Mouse (Mus musculus): ENCODE results near the gene Prrg4.
"Not testable (repeated sequence)": the region's sequence is repeated elsewhere in the genome, so short reads cannot be mapped to it uniquely, and the experiment has no call there.

The Prrg4 gene

DNA sequence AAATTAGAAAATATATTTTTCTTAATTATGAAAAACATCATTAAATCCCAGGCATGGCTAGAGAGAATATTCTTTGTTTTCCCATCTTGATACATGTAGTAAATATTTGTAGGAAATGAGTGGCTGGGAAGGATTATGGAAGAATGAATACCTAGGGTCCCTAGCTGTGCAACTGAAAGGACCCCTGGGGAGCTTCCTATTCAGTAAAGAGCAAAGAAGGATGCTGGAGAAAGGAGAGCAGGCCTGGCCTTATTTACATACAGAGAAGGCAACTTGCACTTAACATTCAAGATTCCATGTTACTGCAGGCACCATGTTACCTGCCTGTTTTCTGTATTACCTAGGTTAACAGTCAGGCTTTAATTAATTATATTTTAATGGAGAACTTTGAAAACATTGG lies 7.1 kb downstream of the Prrg4 start:
- DNase-seq (ENCODE audit: low read depth, low spot score), result no peak

DNA sequence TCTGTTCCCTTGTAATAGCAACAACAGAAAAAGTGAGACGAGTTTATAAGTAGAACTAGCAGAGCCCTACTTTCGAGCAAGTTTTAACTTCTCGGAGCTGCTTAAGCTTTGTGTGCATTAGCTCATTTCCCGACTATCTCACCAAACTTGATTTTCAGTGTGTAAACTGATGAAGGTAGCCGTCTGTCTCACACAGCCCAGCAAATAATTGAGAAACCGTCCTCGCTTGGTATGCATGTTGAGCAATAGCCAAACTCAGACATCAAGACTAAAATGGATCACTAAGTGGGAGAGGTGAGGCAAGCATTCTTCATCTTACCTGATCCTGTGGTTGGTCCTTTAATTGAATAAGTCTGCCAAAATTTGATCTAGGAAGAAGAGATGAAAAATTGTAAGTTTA lies 7.9 kb downstream of the Prrg4 start:
- DNase-seq (ENCODE audit: low read depth, low spot score), result no peak

DNA sequence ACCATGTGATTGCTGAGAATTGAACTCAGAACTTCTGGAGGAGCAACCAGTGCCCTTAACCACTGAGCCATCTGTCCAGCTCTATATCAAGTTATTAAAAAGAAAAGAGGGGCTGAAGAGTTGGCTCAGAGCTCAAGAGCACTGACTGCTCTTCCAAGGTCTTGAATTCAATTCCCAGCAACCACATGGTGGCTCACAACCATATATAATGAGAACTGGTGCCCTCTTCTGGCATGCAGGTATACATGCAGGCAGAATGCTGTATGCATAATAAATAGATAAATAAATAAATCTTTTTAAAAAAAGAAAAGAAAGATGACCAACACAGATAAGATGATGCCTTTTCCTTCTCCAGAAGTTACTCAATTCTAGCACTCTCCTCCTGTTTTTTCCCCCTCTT lies 8.7 kb downstream of the Prrg4 start:
- no peak for DNase-seq (ENCODE audit: low read depth, low spot score)

DNA sequence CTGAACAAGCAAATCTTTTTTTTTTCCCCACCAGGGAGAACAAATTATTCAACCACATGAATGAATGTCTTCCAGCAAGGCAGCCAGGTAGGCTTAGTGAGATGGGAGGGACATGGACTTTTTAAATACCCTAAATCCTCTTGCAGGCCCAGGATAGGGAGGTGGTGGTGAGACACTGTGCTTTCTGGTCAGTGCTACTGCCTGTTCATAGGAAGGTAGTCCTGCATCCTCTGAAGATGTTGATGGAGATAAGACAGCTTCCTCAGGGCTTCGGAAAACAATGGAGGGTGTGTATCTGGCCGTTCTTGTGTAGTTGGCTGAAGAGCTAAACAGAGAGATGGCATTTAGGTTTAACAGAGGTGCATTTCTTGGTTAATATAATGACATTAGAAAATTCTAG lies 17.2 kb downstream of the Prrg4 start:
- no peak for DNase-seq (ENCODE audit: low read depth, low spot score)

DNA sequence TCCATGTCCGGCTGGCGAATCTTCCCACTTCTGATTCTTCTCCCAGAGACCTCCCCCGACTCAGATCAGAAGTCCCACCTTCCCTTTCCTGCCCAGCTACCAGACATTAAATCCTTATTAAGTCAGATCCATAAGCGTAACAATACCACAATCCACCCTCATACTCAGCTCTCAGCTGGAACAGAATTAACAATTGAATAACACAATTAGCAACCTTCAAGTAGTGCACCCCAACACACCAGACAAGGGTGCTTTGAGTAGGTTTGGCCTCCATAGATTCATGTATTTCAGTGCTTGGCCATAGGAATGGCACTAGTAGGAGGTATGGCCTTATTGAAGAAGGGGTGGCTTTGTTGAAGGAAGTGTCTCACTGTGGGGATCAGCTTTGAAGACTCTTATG lies 23.5 kb downstream of the Prrg4 start:
- DNase-seq (ENCODE audit: low read depth, low spot score), result no peak

DNA sequence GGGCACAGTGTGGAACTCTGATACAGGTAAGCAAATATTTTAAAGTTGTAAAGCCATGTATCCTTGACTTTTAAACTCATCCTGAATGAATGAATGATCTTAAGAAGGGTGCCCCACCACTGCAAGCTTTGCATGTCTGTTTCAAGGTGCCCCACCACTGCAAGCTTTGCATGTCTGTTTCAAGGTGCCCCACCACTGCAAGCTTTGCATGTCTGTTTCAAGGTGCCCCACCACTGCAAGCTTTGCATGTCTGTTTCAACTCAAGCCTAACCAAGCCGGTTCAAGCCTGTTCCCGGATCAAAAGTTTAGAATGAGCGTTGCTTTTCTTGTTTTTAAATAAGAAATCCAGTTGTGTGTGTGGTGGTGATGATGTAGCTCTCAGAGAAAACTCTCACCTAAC lies 30.9 kb downstream of the Prrg4 start:
- not testable (repeated sequence) for DNase-seq (ENCODE audit: low read depth, low spot score)

DNA sequence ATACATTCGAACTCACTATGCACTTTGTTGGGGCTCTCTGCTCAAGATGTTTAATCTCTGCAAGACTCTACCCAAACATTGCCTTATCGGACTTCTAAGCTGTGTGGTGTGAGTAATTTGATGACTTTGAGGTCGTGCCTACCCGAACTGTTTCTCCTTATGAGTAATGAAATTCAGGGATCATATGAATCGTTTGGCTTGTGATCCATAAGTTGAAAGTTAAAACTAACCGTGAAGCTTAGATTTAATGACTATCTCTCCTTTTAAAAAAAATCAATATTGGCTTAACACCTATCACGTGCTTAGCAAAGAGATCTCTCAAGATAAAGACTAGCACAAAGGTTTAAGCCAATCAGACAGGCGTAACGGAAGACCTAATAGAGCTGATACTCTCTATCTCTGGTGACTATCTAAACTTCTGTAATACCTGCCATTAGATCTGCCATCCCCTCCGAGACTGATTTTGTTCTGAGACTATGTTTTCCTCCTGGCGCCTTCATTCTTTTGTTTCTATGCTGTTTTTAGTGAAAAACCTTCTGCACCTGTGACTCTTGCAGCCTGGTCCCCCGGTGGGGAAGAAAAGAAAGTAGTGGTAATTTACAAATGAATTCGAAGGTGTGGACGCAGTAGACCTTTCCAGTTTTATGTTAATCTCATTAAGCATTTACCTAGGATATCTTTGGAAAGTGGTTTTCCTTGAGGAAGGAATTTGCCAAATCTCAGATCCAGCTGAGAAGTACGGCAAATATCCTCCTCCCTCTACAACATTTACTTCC lies 31.9 kb downstream of the Prrg4 start:
- peak; percentile 5 for DNase-seq (ENCODE audit: low read depth, low spot score)

DNA sequence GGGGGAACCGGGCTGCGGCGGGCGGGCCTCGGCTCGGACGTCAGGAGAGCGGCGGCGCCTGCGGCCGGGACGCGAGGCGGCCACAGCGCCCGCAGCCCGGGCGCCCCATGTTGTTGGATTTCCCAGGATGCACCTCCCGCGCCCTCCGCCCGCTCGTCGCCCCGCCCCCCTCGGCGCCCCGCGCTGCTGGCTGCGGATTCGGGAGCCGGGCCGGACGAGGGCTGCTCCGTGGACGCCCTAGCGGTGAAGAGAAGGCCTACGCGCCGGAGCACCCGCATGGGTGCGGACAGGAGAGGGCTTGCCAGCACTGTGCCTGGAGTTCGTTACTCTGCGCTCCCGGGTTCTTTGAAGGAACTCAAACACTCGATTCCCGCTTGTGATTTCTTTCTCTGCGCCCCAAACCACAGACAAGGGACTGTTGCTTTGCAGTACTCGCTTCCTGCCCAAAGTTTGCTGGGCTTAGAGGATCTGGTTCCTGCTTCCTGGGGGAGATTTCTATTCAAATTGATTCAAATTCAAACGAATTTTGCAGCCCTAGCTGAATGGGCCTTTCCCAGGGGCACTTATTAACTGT lies 32.7 kb downstream of the Prrg4 start:
- peak; percentile 94 for DNase-seq (ENCODE audit: low read depth, low spot score)

DNA sequence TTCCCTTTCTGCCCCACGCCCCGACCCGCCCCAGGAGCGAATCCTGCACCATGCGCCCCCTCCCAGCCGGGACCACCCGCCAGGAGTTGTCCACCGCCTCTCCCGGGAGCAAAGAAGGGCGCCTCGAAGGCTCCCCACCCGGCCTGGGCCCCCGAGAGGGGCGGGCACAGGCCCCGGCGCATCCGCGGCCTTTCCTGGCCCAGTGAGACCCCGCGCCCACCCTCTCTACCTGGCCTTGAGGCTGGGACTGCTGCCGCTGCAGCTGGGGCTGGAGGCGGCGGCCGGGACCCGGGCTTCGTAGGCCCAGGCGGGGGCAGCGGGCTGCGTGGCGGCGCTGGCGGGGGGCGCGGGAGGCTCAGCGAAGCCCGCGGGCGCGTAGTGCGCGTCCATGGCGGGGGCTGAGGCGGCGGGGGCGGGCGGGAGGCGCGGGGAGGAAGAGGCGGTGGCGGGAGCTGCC lies 33.3 kb downstream of the Prrg4 start, which contains the start of gene Qser1:
Qser1 (minus strand) TSS at position 390 of the 457 bp plus-strand sequence.
- DNase-seq (ENCODE audit: low read depth, low spot score), result no peak

DNA sequence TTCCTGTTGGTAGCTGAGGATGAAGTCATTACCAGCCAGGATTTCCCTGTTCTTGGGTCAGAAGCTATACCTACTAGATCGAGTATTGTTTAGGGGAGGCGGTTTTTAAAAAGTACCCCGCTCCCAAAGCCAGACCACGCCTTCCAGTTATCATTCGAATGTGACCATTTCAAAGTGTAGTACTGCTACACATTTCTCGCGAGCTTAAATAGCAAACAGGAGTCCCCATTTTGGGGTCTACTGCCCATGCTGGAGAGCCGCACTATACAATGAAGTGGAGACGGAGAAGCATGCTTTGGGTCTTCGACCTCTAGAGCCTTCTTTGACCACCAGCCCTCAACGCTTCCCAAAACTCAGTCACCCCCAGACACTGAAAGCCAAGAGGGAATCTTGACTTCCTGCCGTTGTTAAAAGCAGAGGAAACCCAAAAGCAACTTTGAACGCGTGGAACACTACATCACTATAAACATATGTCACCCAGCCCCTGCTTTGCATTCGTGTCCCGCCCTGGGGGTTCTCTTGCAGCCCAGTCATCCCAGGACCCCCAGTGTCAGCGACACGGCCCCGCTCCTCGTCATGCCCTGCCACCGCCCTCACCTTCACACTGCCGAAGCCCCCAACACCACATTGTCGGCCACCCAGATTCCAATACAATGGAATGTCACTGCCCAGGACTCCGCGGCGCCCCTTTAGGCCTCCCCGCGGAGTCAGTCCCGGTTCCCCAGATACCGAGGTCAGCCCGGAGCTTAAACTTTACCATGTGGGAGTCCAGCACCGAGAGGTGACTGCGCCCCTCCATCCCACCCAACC lies 33.9 kb downstream of the Prrg4 start:
- DNase-seq (ENCODE audit: low read depth, low spot score), result peak; percentile 68

DNA sequence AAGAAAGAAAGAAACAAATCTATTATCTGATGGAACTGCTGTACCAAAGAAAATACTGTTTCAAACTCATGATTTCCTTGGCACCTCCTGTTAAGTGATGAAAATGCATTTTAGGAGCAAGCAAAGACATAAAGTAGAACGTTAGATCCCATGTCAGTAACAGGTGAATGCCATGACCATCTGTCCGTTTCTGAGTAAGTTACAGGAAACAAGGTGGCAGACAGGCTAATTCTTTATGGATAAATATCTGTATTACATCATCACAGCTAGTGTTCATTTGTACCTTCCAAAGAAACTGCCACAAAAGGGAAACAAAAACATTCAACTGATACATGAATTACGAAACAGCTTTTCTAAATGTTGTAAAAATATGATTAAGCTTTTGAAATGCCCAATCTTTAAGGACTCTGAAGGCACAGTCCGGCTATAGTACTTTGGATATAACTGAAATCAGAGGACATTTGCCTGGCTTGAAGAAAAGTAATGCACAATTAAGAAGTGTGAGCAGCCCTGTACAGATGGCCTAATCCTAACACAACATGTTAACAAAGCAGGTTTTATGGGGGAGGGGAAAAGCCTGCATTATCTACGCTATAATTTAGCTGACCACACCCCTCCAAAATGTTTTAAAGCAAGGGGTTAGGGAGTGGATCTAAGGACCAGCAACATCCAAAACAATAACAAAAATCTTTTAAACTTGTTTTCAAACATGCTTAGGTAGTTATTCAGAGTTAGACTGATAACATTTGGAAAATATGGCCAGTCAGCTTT lies 35.3 kb downstream of the Prrg4 start:
- peak; percentile 6 for DNase-seq (ENCODE audit: low read depth, low spot score)

DNA sequence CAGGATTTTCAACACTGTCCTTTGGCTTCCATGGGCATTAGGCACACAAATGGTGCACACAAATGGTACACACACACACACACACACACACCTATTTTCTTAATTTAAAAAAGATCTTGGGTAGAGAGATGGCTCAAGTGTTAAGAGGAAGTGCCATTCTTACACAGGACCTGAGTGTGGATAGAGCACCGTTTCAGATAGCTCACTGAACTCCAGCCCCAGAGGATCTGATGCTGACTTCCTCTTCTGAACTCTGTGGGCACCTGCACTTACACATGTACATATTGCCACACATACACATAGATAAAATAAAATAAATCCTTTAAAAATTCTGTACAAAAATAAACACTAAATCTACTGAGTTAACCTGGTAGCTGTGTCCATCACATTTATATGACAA lies 44.2 kb downstream of the Prrg4 start:
- no peak for DNase-seq (ENCODE audit: low read depth, low spot score)

Data from mesoderm, embryonic 11.5 days (tissue).